Mouse (Mus musculus) forebrain, postnatal 0 days (tissue): Measurements from ENCODE around the gene C4bp. TPM values are rescaled to one million over a fixed set of nuclear protein-coding genes. Genes with fewer than 3 reads are reported as not detected.

Experiments
- ATAC-seq: fragments of 200-750 bp; cut with Nextera tagmentation; 2 replicates; pipeline ENCODE4 v1.8.0; 2017; ENCODE audit warnings: mild to moderate bottlenecking, moderate library complexity
- DNase-seq: peaks from one replicate; pipeline ENCODE4 v3.0.0-alpha.2; 2015
- H3K27ac ChIP-seq: fragments of 300-500 bp; sonication (generic); 2 replicates; pipeline ENCODE4 v1.5.1; 2014; ENCODE audit warnings: low read depth, mild to moderate bottlenecking, antibody characterized with exemption, low read length, moderate library complexity, mixed read lengths
- H3K27me3 ChIP-seq: fragments of 300-500 bp; sonication (generic); 2 replicates; pipeline ENCODE4 v1.6.1; 2014; ENCODE audit warnings: mild to moderate bottlenecking, low read length, mixed read lengths; ENCODE audit not compliant: insufficient read depth
- H3K36me3 ChIP-seq: fragments of 300-500 bp; sonication (generic); 2 replicates; pipeline ENCODE4 v1.6.1; 2014; ENCODE audit warnings: mild to moderate bottlenecking, moderate library complexity; ENCODE audit not compliant: insufficient read depth
- H3K4me1 ChIP-seq: fragments of 300-500 bp; sonication (generic); 2 replicates; pipeline ENCODE4 v1.6.1; 2014; ENCODE audit warnings: antibody characterized with exemption; ENCODE audit not compliant: insufficient read depth
- H3K4me2 ChIP-seq: fragments of 300-500 bp; sonication (generic); 2 replicates; pipeline ENCODE4 v1.6.1; 2014; ENCODE audit warnings: low read depth, mild to moderate bottlenecking, moderate library complexity
- H3K4me3 ChIP-seq: fragments of 300-500 bp; sonication (generic); 2 replicates; pipeline ENCODE4 v1.5.1; 2014; ENCODE audit warnings: low read depth, low read length, mixed read lengths
- H3K9ac ChIP-seq: fragments of 300-500 bp; sonication (generic); 2 replicates; pipeline ENCODE4 v1.6.1; 2014; ENCODE audit warnings: mild to moderate bottlenecking
- H3K9me3 ChIP-seq: fragments of 300-500 bp; sonication (generic); 2 replicates; pipeline ENCODE4 v1.6.1; 2016; ENCODE audit warnings: low read length
- CTCF ChIP-seq: sonication (generic); IDR thresholded peaks from 2 replicates; pipeline ENCODE4 v1.5.1; 2016; ENCODE audit warnings: antibody characterized with exemption, control low read depth, low read depth
- WGBS: fragments of 180-500 bp; shearing (Covaris S2); extraction: QIAGEN DNeasy Blood & Tissue Kit; methylation state at CpG from one replicate; pipeline ENCODE4 v1.1.7; 2014; 5-methylcytosine and 5-hydroxymethylcytosine counted together
- polyA plus RNA-seq: library from polyadenylated mRNA; unstranded; fragments of >200 nt; fragmentation: Nextera tagmentation; extraction: Ambion mirVana; gene quantifications from 2 replicates; pipeline ENCODE4 v1.2.1, GENCODE M21; 2015
- total RNA-seq: library from RNA; depleted of rRNA; stranded (reverse); fragments of >200 nt; gene quantifications from 2 replicates; pipeline ENCODE4 v1.2.3, GENCODE M21; 2014; rRNA removed

Gene C4bp
- total RNA-seq (not detected in 2 replicates), polyA plus RNA-seq (not detected in 2 replicates)

- no peaks in the 10 kb centered on the region for H3K4me1 ChIP-seq
- no peaks in the 10 kb centered on the region for H3K36me3 ChIP-seq
- H3K4me2 ChIP-seq: no peak within 1 kb of the TSS
- DNase-seq: no peak
- H3K27ac ChIP-seq: no peak within 1 kb of the TSS
- H3K4me3 ChIP-seq: no peak within 1 kb of the TSS
- no peak for ATAC-seq
- no peak within 1 kb of the TSS for H3K9ac ChIP-seq
- TF ChIP-seq CTCF: no peak
- H3K27me3 ChIP-seq: no peaks in the 10 kb centered on the region
- WGBS: 97% methylated on average over 3 of the region's 3 CpGs
- no peaks in the 10 kb centered on the region for H3K9me3 ChIP-seq
These were observed at the start of gene C4bp for GRCm38 (mm10) chr1:130661454-130661853. Gene C4bp (minus strand): TSS chr1:130661632.

- ATAC-seq (no peak), DNase-seq (no peak)
- no peak overlapping the region for H3K4me3 ChIP-seq
- H3K4me1 ChIP-seq: no peaks in the 10 kb centered on the region
- no peak overlapping the region for H3K9ac ChIP-seq
- H3K27ac ChIP-seq: no peak overlapping the region
- H3K36me3 ChIP-seq: peaks cover 47% of the 10 kb centered on the region
- no peaks in the 10 kb centered on the region for H3K9me3 ChIP-seq
- no peak for TF ChIP-seq CTCF
- no peaks in the 10 kb centered on the region for H3K27me3 ChIP-seq
- WGBS: 88% methylated on average over 22 of the region's 22 CpGs
- no peak overlapping the region for H3K4me2 ChIP-seq
These were observed 49.0 kb upstream of the C4bp start for GRCm38 (mm10) chr1:130710283-130711080.

- Histone ChIP-seq H3K27ac (no peak overlapping the region), H3K4me2 (no peak overlapping the region), H3K9me3 (no peaks in the 10 kb centered on the region), H3K9ac (no peak overlapping the region), H3K27me3 (no peaks in the 10 kb centered on the region), H3K36me3 (peaks cover 78% of the 10 kb centered on the region), H3K4me1 (no peaks in the 10 kb centered on the region), H3K4me3 (no peak overlapping the region)
- DNase-seq (no peak), ATAC-seq (no peak)
- no peak for TF ChIP-seq CTCF
- whole genome bisulfite sequencing: 91% methylated on average over 2 of the region's 2 CpGs
These were observed 42.2 kb upstream of the C4bp start for GRCm38 (mm10) chr1:130703613-130704012.

- WGBS: 97% methylated on average over 11 of the region's 11 CpGs
- no peak for TF ChIP-seq CTCF
- Histone ChIP-seq H3K4me3 (no peak overlapping the region), H3K36me3 (peaks cover 80% of the 10 kb centered on the region), H3K27me3 (no peaks in the 10 kb centered on the region), H3K4me2 (no peak overlapping the region), H3K4me1 (no peaks in the 10 kb centered on the region), H3K27ac (no peak overlapping the region), H3K9me3 (no peaks in the 10 kb centered on the region), H3K9ac (no peak overlapping the region)
- DNase-seq: no peak
- ATAC-seq: no peak
These were observed 40.5 kb upstream of the C4bp start for GRCm38 (mm10) chr1:130701976-130702375.

- no peak overlapping the region for H3K9ac ChIP-seq
- peaks cover 72% of the 10 kb centered on the region for H3K36me3 ChIP-seq
- no peak overlapping the region for H3K4me3 ChIP-seq
- no peaks in the 10 kb centered on the region for H3K4me1 ChIP-seq
- no peak for ATAC-seq
- 80% methylated on average over 10 of the region's 10 CpGs for WGBS
- H3K4me2 ChIP-seq: no peak overlapping the region
- no peaks in the 10 kb centered on the region for H3K9me3 ChIP-seq
- TF ChIP-seq CTCF: no peak
- H3K27ac ChIP-seq: no peak overlapping the region
- no peaks in the 10 kb centered on the region for H3K27me3 ChIP-seq
- no peak for DNase-seq
These were observed 38.7 kb upstream of the C4bp start for GRCm38 (mm10) chr1:130699937-130700633.

GRCm38 (mm10) chr1:130698601-130699000 is 37.2 kb upstream of the C4bp start:
- 94% methylated on average over 5 of the region's 5 CpGs for WGBS

GRCm38 (mm10) chr1:130683905-130684304 is 22.5 kb upstream of the C4bp start:
- H3K9ac ChIP-seq: no peak overlapping the region
- H3K27me3 ChIP-seq: no peaks in the 10 kb centered on the region
- 42% methylated on average over 1 of the region's 1 CpGs for WGBS
- DNase-seq: no peak
- no peak overlapping the region for H3K4me2 ChIP-seq
- H3K36me3 ChIP-seq: no peaks in the 10 kb centered on the region
- no peak overlapping the region for H3K4me3 ChIP-seq
- ATAC-seq: no peak
- H3K4me1 ChIP-seq: no peaks in the 10 kb centered on the region
- no peak for TF ChIP-seq CTCF
- H3K27ac ChIP-seq: no peak overlapping the region
- no peaks in the 10 kb centered on the region for H3K9me3 ChIP-seq

More at GRCm38 (mm10) chr1:130698601-130699000, 37.2 kb upstream of the C4bp start:
- Histone ChIP-seq H3K27ac (no peak overlapping the region), H3K9ac (no peak overlapping the region), H3K36me3 (peaks cover 62% of the 10 kb centered on the region), H3K4me2 (no peak overlapping the region), H3K4me1 (no peaks in the 10 kb centered on the region), H3K4me3 (no peak overlapping the region), H3K9me3 (no peaks in the 10 kb centered on the region), H3K27me3 (no peaks in the 10 kb centered on the region)
- TF ChIP-seq CTCF: no peak
- DNase-seq (no peak), ATAC-seq (no peak)
